Mouse (Mus musculus) gastrocnemius, postnatal 14 days (tissue): ENCODE measurements around the gene Galc. TPM values are rescaled to one million over a fixed set of nuclear protein-coding genes. Genes with fewer than 3 reads are reported as not detected.
A peak's percentile ranks its signal among the peaks of the same experiment; 100 is the strongest.

Source experiments
- DNase-seq: peaks from one replicate; pipeline ENCODE4 v3.0.0; 2021; ENCODE audit warnings: mixed read lengths
- intact Hi-C: fragments of 180-260 bp; cut with DNase I; formaldehyde crosslinking; loops from one replicate; pipeline ENCODE4 v1.15.1; 2025; ENCODE audit warnings: low total_unique reads
- long read RNA-seq, 2 experiments: library from polyadenylated mRNA; stranded (forward); transcript quantifications; one replicate each; pipeline ENCODE4 v2.0.0; 2021
- total RNA-seq, 2 experiments: library from RNA; stranded (reverse); gene quantifications; 2 replicates each; pipeline ENCODE4 v1.2.3; 2021

Gene Galc
- total RNA-seq, result 1 to 10 TPM; 3.5 to 3.6 TPM
- long read RNA-seq, experiment 1, partial matches to known transcripts, result 0 of 3 reads
- long read RNA-seq, experiment 1, other reads (novel, unspliced or antisense), result 2 of 3 reads
- long read RNA-seq, experiment 2, partial matches to known transcripts, result 0 of 2 reads
- long read RNA-seq, experiment 2, other reads (novel, unspliced or antisense), result 1 of 2 reads

- peak; percentile 85 for DNase-seq
- intact Hi-C loops, result no loop called here
These were observed at the start of gene Galc for GRCm38 (mm10) chr12:98258845-98259517. Gene Galc, minus strand, starts transcription at chr12:98259459.

- DNase-seq, result no peak
- intact Hi-C loops, result no loop called here
These were observed 48.1 kb upstream of the Galc start for GRCm38 (mm10) chr12:98307179-98307915.

GRCm38 (mm10) chr12:98303013-98303412, 43.8 kb upstream of the Galc start:
- intact Hi-C loops, result no loop called here
- DNase-seq, result no peak

- DNase-seq, result no peak
- intact Hi-C loops, result no loop called here
These were observed 42.7 kb upstream of the Galc start for GRCm38 (mm10) chr12:98301980-98302379.

GRCm38 (mm10) chr12:98294241-98294640, 35.0 kb upstream of the Galc start:
- intact Hi-C loops, result no loop called here
- no peak for DNase-seq

GRCm38 (mm10) chr12:98292278-98292677, 33.0 kb upstream of the Galc start:
- intact Hi-C loops, result no loop called here
- DNase-seq, result no peak

GRCm38 (mm10) chr12:98290475-98290874, 31.2 kb upstream of the Galc start:
- intact Hi-C loops, result no loop called here
- no peak for DNase-seq

- DNase-seq, result no peak
- intact Hi-C loops, result loop anchor here (5.0 kb wide), 1 partner anchor 63 kb away; no protein-coding TSS in a partner anchor
These were observed 25.2 kb upstream of the Galc start for GRCm38 (mm10) chr12:98284477-98284876.

- intact Hi-C loops, result loop anchor here (5.0 kb wide), 1 partner anchor 64 kb away; no protein-coding TSS in a partner anchor
- no peak for DNase-seq
These were observed 24.2 kb upstream of the Galc start for GRCm38 (mm10) chr12:98283487-98283860.

- DNase-seq, result no peak
- intact Hi-C loops, result loop anchor here (5.0 kb wide), 1 partner anchor 64 kb away; no protein-coding TSS in a partner anchor
These were observed 23.7 kb upstream of the Galc start for GRCm38 (mm10) chr12:98282776-98283486.

GRCm38 (mm10) chr12:98280996-98281395, 21.7 kb upstream of the Galc start:
- no peak for DNase-seq
- intact Hi-C loops, result loop anchor here (5.0 kb wide), 1 partner anchor 66 kb away; no protein-coding TSS in a partner anchor

GRCm38 (mm10) chr12:98280530-98280929, 21.3 kb upstream of the Galc start:
- peak; percentile 31 for DNase-seq
- intact Hi-C loops, result loop anchor here (5.0 kb wide), 1 partner anchor 67 kb away; no protein-coding TSS in a partner anchor

- DNase-seq, result no peak
- intact Hi-C loops, result no loop called here
These were observed 13.2 kb upstream of the Galc start for GRCm38 (mm10) chr12:98272433-98272832.

GRCm38 (mm10) chr12:98270810-98271566, 11.7 kb upstream of the Galc start:
- DNase-seq, result no peak
- intact Hi-C loops, result no loop called here

- no peak for DNase-seq
- intact Hi-C loops, result no loop called here
These were observed 10.8 kb upstream of the Galc start for GRCm38 (mm10) chr12:98269791-98270745.

- intact Hi-C loops, result no loop called here
- DNase-seq, result no peak
These were observed 9.4 kb upstream of the Galc start, which contains the start of gene Gpr65 for GRCm38 (mm10) chr12:98268441-98269369. Gene Gpr65, plus strand, starts transcription at chr12:98268635.

GRCm38 (mm10) chr12:98265697-98266096, 6.4 kb upstream of the Galc start:
- DNase-seq, result no peak

More at GRCm38 (mm10) chr12:98265697-98266096, 6.4 kb upstream of the Galc start:
- intact Hi-C loops, result no loop called here
